Mouse (Mus musculus): ENCODE data around the gene Camk1d.

DNA sequence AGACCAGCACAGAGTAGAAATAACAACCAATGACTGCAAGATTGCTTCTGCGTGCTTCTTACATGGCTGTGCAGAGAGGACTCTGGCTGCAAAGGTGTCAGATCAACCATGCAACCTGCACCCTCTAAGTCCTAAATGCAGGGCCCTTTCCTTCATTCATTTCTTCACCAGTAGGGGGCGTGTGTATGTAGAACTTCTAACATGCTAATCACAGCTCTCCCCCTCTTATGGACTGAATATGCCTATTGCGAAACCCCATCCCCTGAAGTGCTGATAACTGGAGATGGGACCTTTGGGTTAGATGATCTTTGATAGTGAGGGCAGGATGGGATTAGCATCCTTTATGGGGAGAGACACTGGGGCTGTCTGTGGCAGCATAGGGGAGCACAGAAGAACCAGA is 310.5 kb downstream of the Camk1d start:
- TF ChIP-seq GATA1 (IDR thresholded peaks at IDR 0.05; ENCODE audit: borderline replicate concordance, low read length), result no peak
- TF ChIP-seq FLI1 (IDR thresholded peaks at IDR 0.05; ENCODE audit: low read length), result no peak
